Mouse (Mus musculus) cerebellum, adult 18-20 months (tissue): Measurements from ENCODE around the gene Ranbp1.
"Not testable (repeated sequence)": the region's sequence is repeated elsewhere in the genome, so short reads cannot be mapped to it uniquely, and the experiment has no call there.

Source experiments
- DNase-seq, 2 experiments: peaks; one replicate each; pipeline ENCODE4 v3.0.0; 2021

Gene Ranbp1

DNA sequence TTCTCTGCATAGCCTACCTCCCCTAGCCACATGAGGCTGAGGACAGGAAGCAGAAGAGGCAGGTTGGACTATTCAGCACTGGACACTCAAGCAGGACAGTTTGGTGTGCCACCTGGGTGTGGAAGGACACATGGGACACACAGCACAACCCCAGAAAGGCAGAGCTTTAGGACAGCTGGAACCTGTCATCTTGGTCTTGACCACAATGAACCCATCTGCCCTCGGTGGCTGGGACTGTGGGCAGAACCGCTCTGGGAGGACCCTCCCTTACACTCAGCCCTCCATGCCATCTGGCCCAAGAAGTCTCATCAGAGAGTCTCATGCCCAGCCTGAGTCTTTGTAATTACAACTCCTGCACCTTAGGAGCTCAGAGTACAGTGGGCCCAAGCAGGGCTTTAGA, 48.5 kb downstream of the Ranbp1 start:
- no peak for DNase-seq

DNA sequence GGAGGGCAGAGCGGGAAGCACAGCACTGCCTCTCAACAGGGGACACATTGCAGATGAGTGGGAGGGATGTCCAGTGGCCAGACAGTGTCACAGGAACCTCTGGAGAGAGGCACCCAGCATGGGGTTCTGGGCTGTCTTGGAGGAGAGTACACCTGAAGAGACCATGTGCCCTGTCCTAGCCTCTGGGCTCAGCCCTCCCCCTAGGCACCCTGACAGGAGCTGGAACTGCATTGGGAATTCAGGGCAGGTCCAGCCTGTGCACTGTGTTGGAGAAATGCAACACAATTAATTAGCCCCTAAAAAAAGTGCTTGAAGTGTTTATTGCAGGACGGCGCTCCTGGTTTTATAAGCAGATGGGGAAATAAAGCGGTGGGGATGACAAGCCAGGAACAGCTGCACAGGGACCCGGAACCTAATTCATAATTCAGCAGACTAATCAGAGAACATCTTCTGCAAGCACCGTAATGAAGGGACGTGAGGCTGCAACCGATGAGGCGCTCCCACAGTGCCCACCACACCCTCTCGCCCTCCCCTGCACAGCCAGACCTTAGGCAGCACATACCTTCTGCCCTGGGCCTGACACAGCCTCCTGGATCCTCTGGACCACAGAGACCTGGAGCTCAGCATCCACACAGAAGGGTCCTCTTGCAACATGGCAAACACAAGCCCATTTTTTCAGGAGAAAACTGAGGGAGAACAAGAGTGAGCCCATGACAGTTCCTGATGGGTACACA, 50.0 kb downstream of the Ranbp1 start:
- DNase-seq, result no peak

DNA sequence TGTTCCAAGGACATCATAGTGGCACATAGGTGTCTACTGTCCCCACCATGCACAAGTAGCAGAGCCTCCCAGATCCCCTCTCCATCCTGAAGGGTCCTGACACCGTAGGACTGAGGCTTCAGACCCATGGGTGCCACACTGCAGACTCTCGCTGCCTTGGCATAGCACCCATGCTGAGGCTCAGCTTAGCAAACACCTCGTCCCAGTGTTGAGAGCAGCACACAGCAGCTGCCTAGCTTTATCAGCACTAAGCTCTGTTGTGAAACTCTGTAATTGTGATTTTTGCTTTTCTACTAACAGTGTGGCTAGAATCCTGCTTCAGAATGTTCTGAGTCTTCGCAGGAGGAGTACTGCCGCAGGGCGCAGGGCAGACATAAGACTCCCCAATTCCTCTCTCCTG, 50.7 kb downstream of the Ranbp1 start:
- DNase-seq, result no peak

DNA sequence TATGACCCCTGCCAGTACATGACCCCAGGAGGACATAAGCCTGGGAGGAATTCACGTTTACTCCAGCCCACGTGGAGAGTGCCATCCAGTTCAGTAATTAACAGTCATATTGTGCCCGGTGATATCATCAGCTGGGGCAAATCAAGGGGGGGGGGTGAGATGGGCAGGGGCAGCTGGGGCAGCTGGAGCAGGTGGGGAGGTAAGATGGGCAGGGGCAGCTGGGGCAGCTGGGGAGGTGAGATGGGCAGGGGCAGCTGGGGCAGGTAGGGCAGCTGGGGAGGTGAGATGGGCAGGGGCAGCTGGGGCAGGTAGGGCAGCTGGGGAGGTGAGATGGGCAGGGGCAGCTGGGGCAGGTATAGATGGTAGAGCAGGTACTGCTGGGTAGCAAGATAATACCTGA, 53.0 kb downstream of the Ranbp1 start:
- DNase-seq, result not testable (repeated sequence)

DNA sequence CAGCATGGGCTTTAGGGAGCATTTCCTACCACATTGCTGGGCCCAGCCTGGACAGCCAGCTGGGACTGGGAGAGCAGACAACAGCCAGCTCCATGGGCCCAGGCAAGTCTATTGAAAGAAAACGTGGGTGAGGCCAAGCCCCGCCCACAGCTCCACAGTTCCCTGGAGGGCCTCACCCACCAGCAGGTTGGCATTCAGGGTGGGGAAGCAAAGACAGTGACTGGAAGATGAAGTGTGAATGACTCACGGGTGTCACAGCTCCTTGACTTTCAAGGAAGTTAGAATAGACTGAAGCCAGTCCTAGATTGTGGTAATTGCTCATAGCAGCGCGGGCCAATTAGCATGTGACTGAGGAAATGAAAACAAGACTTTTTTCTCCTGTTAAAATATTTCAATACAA, 53.5 kb downstream of the Ranbp1 start:
- DNase-seq, result no peak

DNA sequence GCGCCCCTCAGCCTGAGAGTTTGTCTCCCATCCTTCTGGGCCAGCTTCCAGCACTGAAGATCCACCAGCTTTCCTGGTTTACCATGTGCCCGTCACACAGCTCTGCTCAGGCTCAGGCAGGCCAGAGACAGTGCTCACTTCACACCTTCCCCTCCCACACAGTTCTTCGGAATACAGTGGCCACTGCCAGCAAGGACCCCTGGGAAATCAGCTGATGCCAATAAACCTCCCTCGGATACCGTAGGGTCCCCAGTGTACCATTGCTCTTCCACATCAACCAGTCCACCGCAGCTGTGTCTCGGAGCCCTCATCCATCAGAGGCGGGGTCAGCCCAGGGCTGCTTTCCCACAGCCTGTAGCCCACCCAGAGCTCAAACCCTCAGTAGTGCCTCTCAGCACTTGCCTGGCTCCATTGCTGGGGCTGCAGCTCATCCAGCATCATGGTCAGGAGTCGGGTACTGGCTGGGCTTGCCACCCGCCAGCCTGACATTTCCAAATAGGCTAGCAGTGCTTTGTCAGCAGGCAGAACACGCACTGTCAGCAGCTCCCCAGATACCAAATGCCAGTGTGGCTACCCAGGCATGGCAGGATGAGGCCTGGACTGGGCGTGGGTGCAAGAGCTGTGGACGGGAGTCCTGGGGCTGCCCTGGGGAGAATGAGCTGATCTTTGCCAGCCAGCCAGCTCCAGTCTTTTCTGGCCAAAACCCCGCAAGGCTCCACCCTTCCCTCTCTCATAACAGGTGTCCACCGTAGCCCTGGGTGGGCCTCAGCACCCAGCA, 54.1 kb downstream of the Ranbp1 start:
- no peak for DNase-seq

DNA sequence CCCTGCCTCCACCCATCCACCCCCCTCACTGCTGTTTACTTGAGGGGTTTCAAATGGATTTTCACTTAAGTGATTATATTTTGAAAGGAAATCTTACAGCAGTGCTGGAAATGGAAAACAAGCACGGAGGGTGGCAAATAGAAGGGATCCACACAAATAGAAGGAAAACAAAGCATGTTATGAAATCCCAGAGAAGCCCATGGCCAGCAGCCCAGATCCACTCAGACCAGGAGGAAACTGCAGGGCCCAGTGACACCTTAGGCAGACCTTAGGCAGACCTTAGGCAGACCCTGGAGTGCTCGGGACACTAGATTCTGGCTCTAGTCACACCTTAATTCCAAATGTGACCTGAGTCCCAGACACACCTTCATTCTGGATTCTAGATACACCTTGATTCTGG, 57.5 kb downstream of the Ranbp1 start:
- DNase-seq, result no peak
